Mouse (Mus musculus): ENCODE results near the gene Stat6. TPM values are rescaled to one million over a fixed set of nuclear protein-coding genes. Genes with fewer than 3 reads are reported as not detected.

Gene Stat6
- 100 to 1,000 TPM; 278 to 289 TPM for total RNA-seq (2023)

GRCm38 (mm10) chr10:127642772-127643552, at the start of gene Stat6:
TSS of gene Stat6 (plus strand) at chr10:127642986.

DNA sequence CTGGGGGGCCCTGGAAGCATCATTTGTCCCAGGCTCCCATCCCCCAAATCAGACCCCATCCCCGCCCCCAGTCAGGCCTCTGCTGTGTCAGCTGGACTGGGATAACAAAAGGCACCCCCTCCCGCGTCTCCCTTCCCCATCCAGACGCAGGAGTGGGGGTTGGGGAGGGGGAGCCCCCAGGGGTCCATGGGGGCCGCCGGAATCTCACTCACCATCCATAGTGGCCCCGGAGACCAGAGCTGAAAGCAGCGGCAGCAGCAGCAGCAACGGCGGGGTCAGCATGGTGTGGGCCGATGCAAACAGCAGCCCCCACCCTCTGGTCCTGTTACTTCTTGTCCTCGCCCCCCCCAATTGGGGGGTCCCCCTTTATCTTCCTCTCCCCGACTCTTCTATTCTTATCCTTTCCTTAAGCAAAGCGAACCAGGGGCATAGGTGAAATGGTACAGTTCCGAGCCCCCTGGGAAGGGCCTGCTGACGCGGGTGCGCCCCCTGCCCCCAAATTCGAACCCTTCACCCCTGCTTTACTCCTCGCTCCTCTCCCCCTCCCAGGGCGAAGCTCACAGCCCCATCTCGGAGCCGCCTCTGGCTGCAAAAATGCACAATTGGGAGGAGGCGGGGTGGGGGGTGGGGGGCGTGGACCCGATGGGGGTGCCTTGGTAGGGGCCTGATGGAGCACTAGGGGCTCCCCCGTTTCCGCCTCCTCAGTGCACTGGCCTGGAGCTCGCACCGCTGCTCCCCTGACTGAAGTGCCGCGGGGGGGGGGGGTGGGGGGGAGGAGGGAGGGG, 22.2 kb upstream of the Stat6 start, which contains the start of gene Lrp1:
Gene Lrp1, minus strand, starts transcription at position 743 of the 785 bp plus-strand sequence.

GRCm38 (mm10) chr10:127666501-127667268, 23.9 kb downstream of the Stat6 start, which contains the start of gene Nemp1:
TSS of gene Nemp1 (plus strand) at chr10:127666901.

DNA sequence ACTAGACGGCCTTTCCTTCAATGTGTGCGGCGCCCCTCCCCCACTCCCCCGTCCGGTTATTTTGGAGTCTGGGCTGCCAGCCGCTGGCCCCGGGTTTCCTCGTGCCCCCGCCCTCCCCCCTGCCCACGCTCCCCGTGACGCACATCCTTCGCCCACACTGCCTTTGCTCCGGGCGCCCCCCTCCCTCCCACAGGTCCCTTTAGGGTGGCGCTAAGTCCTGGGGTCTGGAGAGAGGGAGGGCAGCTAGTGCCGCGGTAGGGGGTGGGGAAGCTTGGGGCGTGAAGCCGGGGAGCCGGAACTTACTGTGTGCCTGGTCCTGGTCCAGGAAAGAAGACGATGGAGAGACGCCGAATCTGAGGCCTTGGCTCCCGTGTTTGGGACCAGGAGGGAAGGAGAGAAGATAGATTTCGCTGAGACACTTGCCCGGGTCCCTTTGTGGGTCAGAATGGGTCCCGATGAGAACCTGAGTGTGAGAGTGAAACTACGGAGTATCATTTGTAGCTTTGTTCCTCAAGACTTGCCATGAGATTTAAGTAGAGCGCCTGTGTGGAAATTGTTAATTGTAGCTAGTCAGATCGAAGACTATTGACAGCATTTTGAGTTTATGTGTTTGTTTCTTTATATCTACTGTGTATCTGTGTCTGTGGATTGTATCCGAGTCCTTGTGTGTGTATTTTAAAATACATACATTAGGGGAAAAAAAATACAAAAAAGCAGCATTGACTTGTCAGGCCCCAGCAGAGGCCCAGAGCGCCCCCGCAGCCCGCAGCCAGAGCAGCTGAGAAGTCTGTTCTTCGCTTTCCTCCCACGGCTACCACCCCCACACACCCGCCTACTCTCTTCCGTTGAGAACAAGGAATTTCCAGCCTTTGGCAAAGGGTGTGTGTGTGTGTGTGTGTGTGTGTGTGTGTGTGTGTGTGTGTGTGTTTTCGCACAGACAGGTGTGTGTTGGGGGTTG, 25.6 kb downstream of the Stat6 start, which contains the start of gene Nab2:
Gene Nab2, minus strand, starts transcription at position 476 of the 958 bp plus-strand sequence.

DNA sequence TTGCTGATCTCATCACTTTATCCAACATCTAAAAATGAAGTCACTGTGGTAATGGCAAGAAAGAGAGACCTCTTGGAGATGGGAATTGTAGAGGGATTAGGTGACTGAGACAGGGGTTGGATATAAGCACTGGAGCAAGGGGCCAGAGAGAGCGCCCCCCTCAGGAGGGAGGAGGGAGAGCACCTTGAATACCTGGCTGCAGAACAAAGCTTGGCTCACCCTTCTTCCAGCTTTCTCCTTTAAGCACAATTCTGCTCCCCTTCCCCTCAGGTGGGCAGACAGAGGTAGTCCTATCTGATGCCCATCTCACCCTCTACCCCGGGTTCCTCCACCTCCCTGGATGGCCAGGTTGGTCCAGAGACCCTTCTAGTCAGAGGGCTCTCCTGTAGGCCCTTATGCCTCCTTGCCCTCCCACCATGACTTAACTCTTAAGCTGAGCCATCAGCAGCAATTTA, 62.0 kb downstream of the Stat6 start, which contains the start of gene Myo1a:
Gene Myo1a, plus strand, starts transcription at position 405 of the 455 bp plus-strand sequence.

Other genes starting within 250 kb of the Stat6 start
- 1 to 10 TPM; 1.0 to 3.7 TPM for gene Stac3, start 141.3 kb upstream of the Stat6 start, total RNA-seq (2023)
- not detected for gene Ndufa4l2, start 128.0 kb upstream of the Stat6 start, total RNA-seq (2023)
- 10 to 100 TPM; 12.1 to 12.7 TPM for gene Shmt2, start 120.5 kb upstream of the Stat6 start, total RNA-seq (2023)
- gene Nxph4, start 108.4 kb upstream of the Stat6 start, total RNA-seq (2023), result not detected
- gene Lrp1, start 21.8 kb upstream of the Stat6 start, total RNA-seq (2023), result 100 to 1,000 TPM; 860 to 920 TPM
- gene Nemp1, start 23.9 kb downstream of the Stat6 start, total RNA-seq (2023), result 1 to 10 TPM; 6.8 to 6.9 TPM
- gene Nab2, start 25.6 kb downstream of the Stat6 start, total RNA-seq (2023), result 10 to 100 TPM; 18.2 to 18.5 TPM
- not detected for gene Myo1a, start 62.2 kb downstream of the Stat6 start, total RNA-seq (2023)
- gene Tac2, start 81.5 kb downstream of the Stat6 start, total RNA-seq (2023), result not detected
- 10 to 100 TPM; 11.1 to 13.0 TPM for gene Zbtb39, start 96.6 kb downstream of the Stat6 start, total RNA-seq (2023)
- not detected for gene Gpr182, start 108.7 kb downstream of the Stat6 start, total RNA-seq (2023)
- not detected for gene Rdh1, start 116.7 kb downstream of the Stat6 start, total RNA-seq (2023)
- not detected for gene Rdh16f1, start 116.8 kb downstream of the Stat6 start, total RNA-seq (2023)
- gene Rdh9, start 133.4 kb downstream of the Stat6 start, total RNA-seq (2023), result not detected
- gene Rdh16, start 158.2 kb downstream of the Stat6 start, total RNA-seq (2023), result not detected
- gene Rdh19, start 206.9 kb downstream of the Stat6 start, total RNA-seq (2023), result not detected
- gene Rdh16f2, start 223.5 kb downstream of the Stat6 start, total RNA-seq (2023), result not detected
- gene Rdh7, start 245.8 kb downstream of the Stat6 start, total RNA-seq (2023), result not detected

Data from monocyte, adult 59 days (primary cell).